Mouse (Mus musculus): ENCODE measurements around the gene Plxnb1. TPM values are rescaled to one million over a fixed set of nuclear protein-coding genes. Genes with fewer than 3 reads are reported as not detected.

Gene Plxnb1
- polyA plus RNA-seq (2016; fragmentation: Nextera tagmentation; extraction: Ambion mirVana) = 4.9 TPM in 2 replicates

GRCm38 (mm10) chr9:109095137-109095982 is at the start of gene Plxnb1:
TSS of gene Plxnb1 (plus strand) at chr9:109095389.
- Histone ChIP-seq H3K27ac (peak within 1 kb of the TSS; percentile 84), H3K4me1 (peaks cover 53% of the 10 kb centered on the region), H3K9me3 (replicated peaks) (no peaks in the 10 kb centered on the region), H3K27me3 (replicated peaks) (peaks cover 67% of the 10 kb centered on the region), H3K36me3 (peaks cover 26% of the 10 kb centered on the region), H3K4me2 (peak within 1 kb of the TSS; percentile 74), H3K9ac (peak within 1 kb of the TSS; percentile 63), H3K4me3 (peak within 1 kb of the TSS; percentile 60)
- ATAC-seq = peak; percentile 9; the same call in 1 of the 2 replicates
- WGBS (ENCODE audit: insufficient replicate concordance) = under 1% methylated on average over 96 of the region's 102 CpGs

GRCm38 (mm10) chr9:109046306-109046705 is 48.9 kb upstream of the Plxnb1 start:
- Histone ChIP-seq H3K4me2 (no peak overlapping the region), H3K4me1 (peaks cover 10% of the 10 kb centered on the region), H3K9me3 (replicated peaks) (no peaks in the 10 kb centered on the region), H3K27me3 (replicated peaks) (no peaks in the 10 kb centered on the region), H3K36me3 (no peaks in the 10 kb centered on the region), H3K4me3 (no peak overlapping the region), H3K27ac (no peak overlapping the region), H3K9ac (no peak overlapping the region)
- no peak for ATAC-seq
- WGBS (ENCODE audit: insufficient replicate concordance) = 25% methylated on average over 5 of the region's 5 CpGs

DNA sequence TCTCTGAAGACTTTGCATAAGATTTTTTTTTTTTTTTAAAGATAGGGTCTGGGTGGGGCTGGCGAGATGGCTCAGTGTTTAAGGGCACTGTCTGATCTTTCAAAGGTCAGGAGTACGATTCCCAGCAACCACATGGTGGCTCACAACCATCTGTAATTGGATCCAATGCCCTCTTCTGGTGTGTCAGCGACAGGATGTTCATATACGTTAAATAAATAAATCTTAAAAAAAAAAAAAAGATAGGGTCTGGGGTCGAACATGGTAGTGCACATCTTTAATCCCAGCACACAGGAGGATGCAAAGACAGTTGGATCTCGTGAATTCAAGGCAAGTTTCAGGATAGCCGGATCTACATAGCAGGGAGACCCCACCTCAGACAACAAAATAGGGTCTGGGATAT is 45.9 kb upstream of the Plxnb1 start:
- H3K9me3 ChIP-seq (replicated peaks) = no peaks in the 10 kb centered on the region
- no peak overlapping the region for H3K27ac ChIP-seq
- no peak overlapping the region for H3K4me3 ChIP-seq
- no peak for ATAC-seq
- no peak overlapping the region for H3K9ac ChIP-seq
- no peaks in the 10 kb centered on the region for H3K36me3 ChIP-seq
- no peak overlapping the region for H3K4me2 ChIP-seq
- H3K4me1 ChIP-seq = peaks cover 14% of the 10 kb centered on the region
- no peaks in the 10 kb centered on the region for H3K27me3 ChIP-seq (replicated peaks)
- 60% methylated on average over 7 of the region's 7 CpGs for WGBS (ENCODE audit: insufficient replicate concordance)

- Histone ChIP-seq H3K36me3 (no peaks in the 10 kb centered on the region), H3K27ac (no peak overlapping the region), H3K27me3 (replicated peaks) (no peaks in the 10 kb centered on the region), H3K4me2 (no peak overlapping the region), H3K4me1 (peaks cover 23% of the 10 kb centered on the region), H3K9me3 (replicated peaks) (no peaks in the 10 kb centered on the region), H3K4me3 (no peak overlapping the region), H3K9ac (no peak overlapping the region)
- 68% methylated on average over 9 of the region's 9 CpGs for WGBS (ENCODE audit: insufficient replicate concordance)
- ATAC-seq = 0 out of 2 replicates have a peak, but pooled peaks have one; percentile 16
Measured at GRCm38 (mm10) chr9:109049996-109050673, 45.1 kb upstream of the Plxnb1 start.

- Histone ChIP-seq H3K9me3 (replicated peaks) (no peaks in the 10 kb centered on the region), H3K9ac (no peak overlapping the region), H3K4me3 (no peak overlapping the region), H3K4me2 (no peak overlapping the region), H3K27ac (no peak overlapping the region), H3K27me3 (replicated peaks) (no peaks in the 10 kb centered on the region), H3K36me3 (no peaks in the 10 kb centered on the region), H3K4me1 (peaks cover 28% of the 10 kb centered on the region)
- no peak for ATAC-seq
- 75% methylated on average over 3 of the region's 3 CpGs for WGBS (ENCODE audit: insufficient replicate concordance)
Measured at GRCm38 (mm10) chr9:109050674-109050997, 44.6 kb upstream of the Plxnb1 start.

- 68% methylated on average over 13 of the region's 13 CpGs for WGBS (ENCODE audit: insufficient replicate concordance)
- Histone ChIP-seq H3K27me3 (replicated peaks) (no peaks in the 10 kb centered on the region), H3K4me3 (no peak overlapping the region), H3K36me3 (no peaks in the 10 kb centered on the region), H3K27ac (no peak overlapping the region), H3K9ac (no peak overlapping the region), H3K4me1 (peaks cover 32% of the 10 kb centered on the region), H3K4me2 (no peak overlapping the region), H3K9me3 (replicated peaks) (no peaks in the 10 kb centered on the region)
- no peak for ATAC-seq
Measured at GRCm38 (mm10) chr9:109051011-109051501, 44.1 kb upstream of the Plxnb1 start.

GRCm38 (mm10) chr9:109051651-109052489 is 43.3 kb upstream of the Plxnb1 start:
- H3K4me2 ChIP-seq = no peak overlapping the region
- H3K4me3 ChIP-seq = no peak overlapping the region
- peaks cover 8% of the 10 kb centered on the region for H3K36me3 ChIP-seq
- H3K9ac ChIP-seq = no peak overlapping the region
- no peak overlapping the region for H3K27ac ChIP-seq
- H3K27me3 ChIP-seq (replicated peaks) = no peaks in the 10 kb centered on the region
- H3K4me1 ChIP-seq = peaks cover 37% of the 10 kb centered on the region
- ATAC-seq = no peak
- H3K9me3 ChIP-seq (replicated peaks) = no peaks in the 10 kb centered on the region
- 75% methylated on average over 10 of the region's 10 CpGs for WGBS (ENCODE audit: insufficient replicate concordance)

- Histone ChIP-seq H3K4me3 (no peak overlapping the region), H3K36me3 (peaks cover 16% of the 10 kb centered on the region), H3K27me3 (replicated peaks) (no peaks in the 10 kb centered on the region), H3K9me3 (replicated peaks) (no peaks in the 10 kb centered on the region), H3K9ac (no peak overlapping the region), H3K4me1 (peaks cover 38% of the 10 kb centered on the region), H3K4me2 (no peak overlapping the region), H3K27ac (no peak overlapping the region)
- no peak for ATAC-seq
- 78% methylated on average over 9 of the region's 9 CpGs for WGBS (ENCODE audit: insufficient replicate concordance)
Measured at GRCm38 (mm10) chr9:109052490-109053260, 42.5 kb upstream of the Plxnb1 start.

GRCm38 (mm10) chr9:109053366-109053765 is 41.8 kb upstream of the Plxnb1 start:
- peaks cover 23% of the 10 kb centered on the region for H3K36me3 ChIP-seq

GRCm38 (mm10) chr9:109053851-109054250 is 41.3 kb upstream of the Plxnb1 start:
- no peak for ATAC-seq
- 66% methylated on average over 6 of the region's 6 CpGs for WGBS (ENCODE audit: insufficient replicate concordance)
- peaks cover 26% of the 10 kb centered on the region for H3K36me3 ChIP-seq
- H3K27me3 ChIP-seq (replicated peaks) = no peaks in the 10 kb centered on the region
- no peak overlapping the region for H3K27ac ChIP-seq
- no peak overlapping the region for H3K4me2 ChIP-seq
- no peak overlapping the region for H3K4me3 ChIP-seq
- H3K4me1 ChIP-seq = peaks cover 49% of the 10 kb centered on the region
- H3K9me3 ChIP-seq (replicated peaks) = no peaks in the 10 kb centered on the region
- no peak overlapping the region for H3K9ac ChIP-seq

More at GRCm38 (mm10) chr9:109053366-109053765, 41.8 kb upstream of the Plxnb1 start:
- no peak overlapping the region for H3K9ac ChIP-seq
- H3K4me3 ChIP-seq = no peak overlapping the region
- H3K4me2 ChIP-seq = no peak overlapping the region
- WGBS (ENCODE audit: insufficient replicate concordance) = 65% methylated on average over 3 of the region's 3 CpGs
- no peak for ATAC-seq
- H3K27ac ChIP-seq = no peak overlapping the region
- H3K4me1 ChIP-seq = peaks cover 45% of the 10 kb centered on the region
- H3K27me3 ChIP-seq (replicated peaks) = no peaks in the 10 kb centered on the region
- no peaks in the 10 kb centered on the region for H3K9me3 ChIP-seq (replicated peaks)

- Histone ChIP-seq H3K27ac (peak overlapping the region; percentile 45), H3K9ac (peak overlapping the region; percentile 50)
Measured at GRCm38 (mm10) chr9:109054712-109055111, 40.5 kb upstream of the Plxnb1 start.

More at GRCm38 (mm10) chr9:109054712-109055111, 40.5 kb upstream of the Plxnb1 start:
- Histone ChIP-seq H3K9me3 (replicated peaks) (no peaks in the 10 kb centered on the region), H3K36me3 (peaks cover 26% of the 10 kb centered on the region), H3K4me3 (peak overlapping the region; percentile 40), H3K4me1 (peaks cover 53% of the 10 kb centered on the region), H3K27me3 (replicated peaks) (no peaks in the 10 kb centered on the region), H3K4me2 (peak overlapping the region; percentile 61)
- ATAC-seq = peak; percentile 52
- 2% methylated on average over 7 of the region's 7 CpGs for WGBS (ENCODE audit: insufficient replicate concordance)
